Mouse (Mus musculus): Measurements from ENCODE around the gene Depdc7. TPM values are rescaled to one million over a fixed set of nuclear protein-coding genes. Genes with fewer than 3 reads are reported as not detected.

Gene Depdc7
- total RNA-seq, 2 experiments from 2014 or later: 0.89 to 1.5 TPM

Other genes starting within 250 kb of the Depdc7 start
- gene Hipk3, start 248.4 kb downstream of the Depdc7 start, total RNA-seq (2021): 100 to 1,000 TPM; 194 to 211 TPM
- 10 to 100 TPM; 21.2 to 23.5 TPM for gene Cstf3, start 152.4 kb downstream of the Depdc7 start, total RNA-seq (2021)
- gene Tcp11l1, start 30.7 kb downstream of the Depdc7 start, total RNA-seq (2021): 1 to 10 TPM; 6.2 to 8.5 TPM
- gene Pin1rt1, start 26.5 kb downstream of the Depdc7 start, total RNA-seq (2021): not detected
- 10 to 100 TPM; 25.1 to 30.1 TPM for gene Qser1, start 73.9 kb upstream of the Depdc7 start, total RNA-seq (2021)
- 1 to 10 TPM; 2.2 to 2.4 TPM for gene Prrg4, start 107.0 kb upstream of the Depdc7 start, total RNA-seq (2021)
- 1 to 10 TPM; 3.2 to 3.3 TPM for gene Ccdc73, start 124.9 kb upstream of the Depdc7 start, total RNA-seq (2021)

All from heart, postnatal 10 days (tissue).